In the genomic region with DNA sequence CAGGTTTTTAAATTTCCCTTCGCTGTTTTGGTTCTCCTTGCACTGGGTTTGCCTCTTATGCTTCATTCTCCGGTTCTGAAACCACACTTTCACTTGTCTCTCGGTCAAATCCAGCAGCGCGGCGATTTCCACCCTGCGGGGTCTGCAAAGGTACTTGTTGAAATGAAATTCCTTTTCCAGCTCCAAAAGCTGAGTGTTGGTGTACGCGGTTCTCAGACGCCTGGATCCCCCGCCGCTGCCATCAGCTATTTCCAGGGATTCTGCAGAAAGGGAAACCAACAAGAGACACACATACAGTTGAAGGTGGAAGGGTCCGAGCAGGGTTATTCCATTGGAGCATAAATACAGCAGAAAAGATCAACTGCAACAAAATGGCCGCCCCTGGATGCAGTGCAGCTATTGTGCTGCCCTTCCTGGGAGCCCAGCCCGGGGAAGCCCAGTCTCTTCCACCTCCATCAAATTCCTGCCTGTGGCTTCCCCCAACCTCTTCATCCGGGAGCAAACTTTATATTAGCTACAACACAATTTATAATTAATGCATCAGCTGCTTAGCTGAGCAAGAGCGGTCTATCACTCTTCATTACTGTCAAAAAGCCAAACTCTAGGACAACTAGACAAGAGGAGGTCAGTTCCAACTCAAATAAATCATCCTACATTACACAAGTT, we compare ENCODE assay signal across 9 mouse cellular contexts. TPM values are rescaled to one million over a fixed set of nuclear protein-coding genes. Genes with fewer than 3 reads are reported as not detected.
A peak's percentile ranks its signal among the peaks of the same experiment; 100 is the strongest.
DNase-seq lines count a peak whose midpoint lies in the region; ATAC-seq and TF ChIP-seq lines count a peak whose summit lies in the region.
"Had no signal": no experiment of that assay in that cellular context is flagged by ENCODE, and none has a peak within 500 bp of the region (broad histone marks: within the 10 kb centered on the region; RNA-seq: fewer than 3 reads in every experiment).

No protein-coding gene starts in this region.

- no peaks in the 10 kb centered on the region for H3K79me2 ChIP-seq in heart, adult 2 months (replicated peaks; ENCODE audit: control insufficient read depth, insufficient read depth, low read length)

- intact Hi-C loops in heart, adult 2 months (cut with DNase I): loop anchor here (2.0 kb wide), 1 partner anchor 151 kb away; the partner anchor contains the start of gene Skap2

- peaks cover 12% of the 10 kb centered on the region for H3K27me3 ChIP-seq in heart, adult 2 months (ENCODE audit: control insufficient read depth, insufficient read depth, low read length)
- peaks cover 19% of the 10 kb centered on the region for H3K27me3 ChIP-seq in hindbrain, embryonic 11.5 days (ENCODE audit: control insufficient read depth, insufficient read depth, low read length)
- H3K27me3 ChIP-seq in liver, embryonic 13.5 days: peaks cover 98% of the 10 kb centered on the region

- H3K9ac ChIP-seq in heart, adult 2 months (ENCODE audit: low read depth, low read length): no peak overlapping the region
- H3K9ac ChIP-seq in hindbrain, embryonic 11.5 days (ENCODE audit: low read depth, low read length): peak overlapping the region; percentile 98
- peak overlapping the region; percentile 50; the same call in 1 of the 2 replicates for H3K9ac ChIP-seq in liver, embryonic 13.5 days

- no peak for ATAC-seq in hindbrain, embryonic 11.5 days (ENCODE audit: low FRiP score)
- ATAC-seq in liver, embryonic 13.5 days (ENCODE audit: low read depth): no peak
- ATAC-seq in inflammation-experienced regulatory T-cells, adult 6 months: no peak

- H3K9me3 ChIP-seq in hindbrain, embryonic 11.5 days (ENCODE audit: control insufficient read depth, low read length): no peaks in the 10 kb centered on the region
- no peaks in the 10 kb centered on the region for H3K9me3 ChIP-seq in liver, embryonic 13.5 days (replicated peaks)

- H3K4me2 ChIP-seq in hindbrain, embryonic 11.5 days (replicated peaks; ENCODE audit: low read depth, low read length): peak overlapping the region; percentile 88
- peak overlapping the region; percentile 51 for H3K4me2 ChIP-seq in liver, embryonic 13.5 days

- no peak for TF ChIP-seq POLR2A in heart, adult 2 months (IDR thresholded peaks at IDR 0.05; ENCODE audit: insufficient read depth, low read depth, low read length)

- peak overlapping the region; percentile 45 for H3K27ac ChIP-seq in heart, adult 2 months
- peak overlapping the region; percentile 100 for H3K27ac ChIP-seq in hindbrain, embryonic 11.5 days (ENCODE audit: low read depth, low read length)
- peak overlapping the region; percentile 31 for H3K27ac ChIP-seq in liver, embryonic 13.5 days
- H3K27ac ChIP-seq: layer of hippocampus, adult 2 months had no signal

- H3K36me3 ChIP-seq in heart, adult 2 months (ENCODE audit: control insufficient read depth, insufficient read depth, low read length): no peaks in the 10 kb centered on the region
- no peaks in the 10 kb centered on the region for H3K36me3 ChIP-seq in hindbrain, embryonic 11.5 days (ENCODE audit: control insufficient read depth, insufficient read depth, low read length)
- no peaks in the 10 kb centered on the region for H3K36me3 ChIP-seq in liver, embryonic 13.5 days

- TF ChIP-seq CTCF in heart, adult 2 months (IDR thresholded peaks at IDR 0.05): no peak

- H3K4me1 ChIP-seq in heart, adult 2 months (ENCODE audit: control insufficient read depth, insufficient read depth, low read length): no peaks in the 10 kb centered on the region
- no peaks in the 10 kb centered on the region for H3K4me1 ChIP-seq in hindbrain, embryonic 11.5 days (replicated peaks; ENCODE audit: control insufficient read depth, insufficient read depth, low read length)
- peaks cover 2% of the 10 kb centered on the region; the same call in 1 of the 2 replicates for H3K4me1 ChIP-seq in liver, embryonic 13.5 days (replicated peaks)

- no peak for TF ChIP-seq EP300 in heart, adult 2 months (IDR thresholded peaks at IDR 0.05; ENCODE audit: insufficient read depth, low read depth, low read length)

- 21% methylated on average over 17 of the region's 17 CpGs for WGBS in heart, adult 2 months
- 1% methylated on average over 17 of the region's 17 CpGs for WGBS in hindbrain, embryonic 11.5 days
- 7% methylated on average over 17 of the region's 17 CpGs for whole genome bisulfite sequencing in liver, embryonic 13.5 days (ENCODE audit: insufficient replicate concordance)

- no peak for DNase-seq in heart, adult 2 months
- no peak for DNase-seq in heart, adult 9 months (ENCODE audit: low spot score in 2 of 2)
- peak; percentile 41 for DNase-seq in R1 (ENCODE audit: low read depth, low spot score)
- peak; percentile 76 for DNase-seq in hindbrain, embryonic 11.5 days (ENCODE audit: low spot score)
- no peak for DNase-seq in liver, embryonic 13.5 days
- no peak for DNase-seq in layer of hippocampus, adult 9-10 months (ENCODE audit: low spot score)
- DNase-seq in c-Kit-positive CD71-positive TER-119-positive erythroid progenitor cells, embryonic 14.5 days (ENCODE audit: low spot score): no peak

- peak overlapping the region; percentile 39 for H3K4me3 ChIP-seq in heart, adult 2 months
- H3K4me3 ChIP-seq in hindbrain, embryonic 11.5 days (ENCODE audit: low read depth, low read length): peak overlapping the region; percentile 76
- H3K4me3 ChIP-seq in liver, embryonic 13.5 days (replicated peaks): peak overlapping the region; percentile 16
- H3K4me3 ChIP-seq: layer of hippocampus, adult 2 months had no signal

RNA-seq across cellular contexts. Expression of gene Hoxa2, which starts 1.1 kb away (rescaled TPM):
- under 1 TPM; 0.11 to 0.21 TPM for total RNA-seq in heart, adult 2 months (2021)
- 0.84 TPM in 1 of 2 replicates, not detected in the other for polyA plus RNA-seq in heart, adult 2 months (2012; rRNA removed)
- 63.7 and 68.1 TPM in 2 replicates for polyA plus RNA-seq in hindbrain, embryonic 11.5 days (2014; fragmentation: Nextera tagmentation; extraction: Ambion mirVana)
- 0.63 and 0.82 TPM in 2 replicates for polyA plus RNA-seq in liver, embryonic 13.5 days (2015; fragmentation: Nextera tagmentation; extraction: Ambion mirVana)
- polyA plus RNA-seq in inflammation-experienced regulatory T-cells, adult 6 months (2017; shearing (Covaris generic)): not detected
- total RNA-seq: layer of hippocampus, adult 2 months had no signal

RNA-seq across cellular contexts. Expression of gene Hoxa1, which starts 5.4 kb away (rescaled TPM):
- under 1 TPM in 1 of 2 experiments, not detected in 1; 0.20 TPM for total RNA-seq in heart, adult 2 months (2021)
- polyA plus RNA-seq in heart, adult 2 months (2012; rRNA removed): 0.32 and 0.43 TPM in 2 replicates
- polyA plus RNA-seq in hindbrain, embryonic 11.5 days (2014; fragmentation: Nextera tagmentation; extraction: Ambion mirVana): 4.0 and 4.1 TPM in 2 replicates
- 0.52 and 0.66 TPM in 2 replicates for polyA plus RNA-seq in liver, embryonic 13.5 days (2015; fragmentation: Nextera tagmentation; extraction: Ambion mirVana)
- not detected for polyA plus RNA-seq in inflammation-experienced regulatory T-cells, adult 6 months (2017; shearing (Covaris generic))
- total RNA-seq: layer of hippocampus, adult 2 months had no signal

RNA-seq across cellular contexts. Expression of gene 5730596B20Rik, which starts 13.8 kb away (rescaled TPM):
- not detected for total RNA-seq in heart, adult 2 months (2021)
- not detected in 2 replicates for polyA plus RNA-seq in heart, adult 2 months (2012; rRNA removed)
- polyA plus RNA-seq in hindbrain, embryonic 11.5 days (2014; fragmentation: Nextera tagmentation; extraction: Ambion mirVana): 4.9 and 5.4 TPM in 2 replicates
- 0.02 and 0.06 TPM in 2 replicates for polyA plus RNA-seq in liver, embryonic 13.5 days (2015; fragmentation: Nextera tagmentation; extraction: Ambion mirVana)
- polyA plus RNA-seq in inflammation-experienced regulatory T-cells, adult 6 months (2017; shearing (Covaris generic)): not detected
- total RNA-seq: layer of hippocampus, adult 2 months had no signal

RNA-seq across cellular contexts. Expression of gene Hoxa4, which starts 28.1 kb away (rescaled TPM):
- total RNA-seq in heart, adult 2 months (2021): under 1 TPM; 0.14 to 0.34 TPM
- polyA plus RNA-seq in heart, adult 2 months (2012; rRNA removed): 0.76 and 0.84 TPM in 2 replicates
- 11.9 and 12.8 TPM in 2 replicates for polyA plus RNA-seq in hindbrain, embryonic 11.5 days (2014; fragmentation: Nextera tagmentation; extraction: Ambion mirVana)
- 0.17 and 0.30 TPM in 2 replicates for polyA plus RNA-seq in liver, embryonic 13.5 days (2015; fragmentation: Nextera tagmentation; extraction: Ambion mirVana)
- not detected for polyA plus RNA-seq in inflammation-experienced regulatory T-cells, adult 6 months (2017; shearing (Covaris generic))
- total RNA-seq: layer of hippocampus, adult 2 months had no signal

RNA-seq across cellular contexts. Expression of gene Hoxa5, which starts 40.9 kb away (rescaled TPM):
- under 1 TPM; 0.26 to 0.45 TPM for total RNA-seq in heart, adult 2 months (2021)
- polyA plus RNA-seq in heart, adult 2 months (2012; rRNA removed): 0.94 and 0.96 TPM in 2 replicates
- 23.8 and 39.3 TPM in 2 replicates for polyA plus RNA-seq in hindbrain, embryonic 11.5 days (2014; fragmentation: Nextera tagmentation; extraction: Ambion mirVana)
- polyA plus RNA-seq in liver, embryonic 13.5 days (2015; fragmentation: Nextera tagmentation; extraction: Ambion mirVana): 0.83 and 1.2 TPM in 2 replicates
- polyA plus RNA-seq in inflammation-experienced regulatory T-cells, adult 6 months (2017; shearing (Covaris generic)): not detected
- total RNA-seq: layer of hippocampus, adult 2 months had no signal

Comparison
In these comparisons a context has a peak if more than half of its experiments do, and no peak if none do; other contexts are left out.
1. DNase-seq: peak in R1 (single experiment) and hindbrain, embryonic 11.5 days (single experiment); none in heart, adult 2 months (0 of 2), heart, adult 9 months (0 of 2), liver, embryonic 13.5 days (single experiment), layer of hippocampus, adult 9-10 months (single experiment) and c-Kit-positive CD71-positive TER-119-positive erythroid progenitor cells, embryonic 14.5 days (single experiment).
2. H3K27ac ChIP-seq: peak in every context shown above with its lines; median percentile 100 in hindbrain, embryonic 11.5 days; 45 in heart, adult 2 months; 31 in liver, embryonic 13.5 days.
3. H3K4me3 ChIP-seq: peak in every context shown above with its lines; median percentile 76 in hindbrain, embryonic 11.5 days; 39 in heart, adult 2 months; 16 in liver, embryonic 13.5 days.
4. RNA of gene Hoxa2, which starts 1.1 kb away (polyA plus RNA-seq): 63.7 to 68.1 TPM in hindbrain, embryonic 11.5 days; 0.84 TPM in heart, adult 2 months, 0.63 to 0.82 TPM in liver, embryonic 13.5 days and not detected in inflammation-experienced regulatory T-cells, adult 6 months; every median in the first group is over 10 times any median in the second.